Mouse (Mus musculus) embryonic fibroblast, embryonic 13.5 days (primary cell): ENCODE results near the gene Pgm2l1. TPM values are rescaled to one million over a fixed set of nuclear protein-coding genes. Genes with fewer than 3 reads are reported as not detected.

Experiments used
- H3K27ac ChIP-seq: 2 replicates; pipeline ENCODE4 v1.5.1; 2012; ENCODE audit warnings: low read length, control low read depth, inconsistent platforms; ENCODE audit not compliant: insufficient read depth
- H3K4me1 ChIP-seq: 2 replicates; pipeline ENCODE4 v1.6.1; 2011; ENCODE audit warnings: low read length; ENCODE audit not compliant: control insufficient read depth, insufficient read depth
- H3K4me3 ChIP-seq: 2 replicates; pipeline ENCODE4 v1.5.1; 2011; ENCODE audit warnings: mild to moderate bottlenecking, control low read depth, low read length; ENCODE audit not compliant: insufficient read depth
- CTCF ChIP-seq: IDR thresholded peaks from 2 replicates; pipeline ENCODE4 v1.5.1; 2011; ENCODE audit warnings: mild to moderate bottlenecking, control low read depth, low read length, moderate library complexity, borderline replicate concordance; ENCODE audit not compliant: insufficient read depth
- POLR2A ChIP-seq: IDR thresholded peaks from 2 replicates; pipeline ENCODE4 v1.6.1; 2011; ENCODE audit warnings: low read depth, mild to moderate bottlenecking, control low read depth, low read length, moderate library complexity
- polyA plus RNA-seq: library from polyadenylated mRNA; stranded (reverse); fragments of >200 nt; gene quantifications from 2 replicates; pipeline ENCODE4 v1.2.4, GENCODE M21; 2011; ENCODE audit warnings: low read depth; ENCODE audit not compliant: missing spikeins, insufficient read length

Pgm2l1 gene
- polyA plus RNA-seq, 1 experiment = 8.6 TPM

DNA sequence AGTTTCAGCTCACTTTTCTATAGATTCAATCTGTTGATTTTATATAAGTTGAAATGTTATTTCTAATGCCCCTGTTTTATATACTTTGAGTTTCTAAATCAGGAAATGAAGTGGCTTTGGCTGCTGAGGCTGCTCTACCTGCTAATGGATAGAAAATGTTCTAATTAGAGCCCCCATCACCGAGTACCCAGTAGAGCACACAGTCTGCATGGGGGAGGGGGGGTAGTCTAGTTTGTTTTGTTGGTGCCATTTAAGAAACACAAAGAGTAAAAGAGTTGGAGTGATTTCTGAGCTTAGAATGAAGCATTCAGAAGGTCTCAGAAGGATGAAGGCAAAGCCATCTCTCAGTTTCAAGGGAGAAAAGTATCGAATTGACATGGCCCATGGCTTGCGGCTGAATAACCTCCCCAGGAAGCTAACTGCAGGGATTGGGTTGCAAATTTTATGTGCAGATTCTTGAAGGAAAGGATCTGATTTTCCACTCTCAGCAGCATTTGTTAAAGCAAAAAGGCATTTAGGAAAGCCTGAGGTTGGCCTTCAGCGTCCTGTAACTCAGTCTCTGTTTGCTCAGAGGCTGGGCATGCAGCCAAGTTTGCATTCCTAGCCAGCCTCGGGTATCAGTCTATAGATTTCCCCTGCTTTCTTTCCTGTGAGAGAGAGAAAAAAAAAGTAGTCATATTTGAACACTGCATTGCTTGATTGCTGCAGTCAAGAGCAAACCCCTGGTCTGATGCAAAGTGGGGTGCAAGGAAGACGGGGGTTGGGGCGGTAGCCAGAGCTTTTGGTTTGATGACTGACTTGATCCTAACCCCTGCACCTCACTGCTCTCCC lies 60.8 kb downstream of the Pgm2l1 start:
- no peak for TF ChIP-seq CTCF
- TF ChIP-seq POLR2A = no peak; the same call in 1 of the 2 replicates
- Histone ChIP-seq H3K4me1 (peaks cover 14% of the 10 kb centered on the region), H3K27ac (peak overlapping the region; percentile 99), H3K4me3 (0 out of 2 replicates have a peak overlapping the region, but pooled peaks have one; percentile 0)

DNA sequence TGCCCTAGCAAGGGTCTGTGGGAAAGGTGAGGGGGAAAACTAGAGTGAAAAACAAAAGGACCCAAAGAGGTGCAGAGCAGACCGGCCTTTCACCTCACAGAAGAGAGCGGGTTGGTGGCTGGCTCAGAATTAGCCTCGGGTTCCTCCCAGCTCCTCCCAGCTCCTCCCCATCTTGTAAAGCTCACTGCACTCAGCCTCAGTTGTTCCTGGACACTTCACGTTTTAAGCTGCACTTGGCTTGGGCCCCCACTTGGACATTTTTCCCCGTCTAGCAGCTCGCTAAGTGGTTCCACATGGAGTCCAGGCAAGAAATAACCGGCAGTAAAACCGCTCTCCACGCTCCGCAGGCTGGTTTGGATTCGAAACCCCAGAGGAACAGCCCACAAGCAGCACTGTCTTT lies 61.4 kb downstream of the Pgm2l1 start:
- no peak for TF ChIP-seq CTCF
- TF ChIP-seq POLR2A = peak; percentile 68
- Histone ChIP-seq H3K4me1 (peaks cover 14% of the 10 kb centered on the region), H3K27ac (peak overlapping the region; percentile 99), H3K4me3 (0 out of 2 replicates have a peak overlapping the region, but pooled peaks have one; percentile 0)

DNA sequence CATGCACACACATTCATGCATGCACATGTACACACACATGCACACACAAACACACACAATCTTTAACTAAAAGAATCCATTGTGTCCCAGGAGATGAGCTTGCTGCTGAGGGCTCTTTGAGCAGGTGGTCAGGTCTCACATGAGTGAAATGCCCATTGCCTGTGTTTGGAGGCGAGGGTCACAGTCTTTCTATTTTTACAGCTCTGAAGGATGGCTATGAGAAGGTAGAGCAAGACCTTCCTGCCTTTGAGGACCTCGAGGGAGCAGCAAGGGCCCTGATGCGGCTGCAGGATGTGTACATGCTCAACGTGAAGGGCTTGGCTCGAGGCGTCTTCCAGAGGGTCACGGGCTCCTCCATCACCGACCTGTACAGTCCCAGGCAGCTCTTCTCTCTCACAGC lies 66.4 kb downstream of the Pgm2l1 start:
- Histone ChIP-seq H3K27ac (no peak overlapping the region), H3K4me1 (peaks cover 4% of the 10 kb centered on the region), H3K4me3 (no peak overlapping the region)
- TF ChIP-seq CTCF (no peak), POLR2A (no peak)

DNA sequence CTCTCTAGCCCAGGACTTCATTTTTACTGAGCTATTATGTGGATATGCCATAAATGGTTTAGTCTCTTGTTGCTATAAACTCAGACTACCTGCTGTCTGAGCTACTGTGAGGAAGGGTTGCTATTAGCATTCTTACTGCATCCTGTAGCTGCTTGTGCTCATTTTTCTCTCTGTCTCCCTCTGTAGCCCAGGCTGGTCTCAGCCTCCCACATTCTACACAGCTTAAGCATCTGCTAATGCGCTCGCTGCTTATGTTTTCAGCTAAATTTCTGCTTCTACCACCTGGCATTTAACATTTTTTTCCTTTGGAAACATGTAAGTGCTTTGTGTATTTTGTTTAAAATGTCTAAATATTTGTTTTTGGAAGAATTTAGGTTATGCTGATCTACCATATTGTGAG lies 68.6 kb downstream of the Pgm2l1 start:
- Histone ChIP-seq H3K4me1 (0 out of 2 replicates have a peak, but pooled peaks cover 5% of the 10 kb centered on the region), H3K27ac (no peak overlapping the region), H3K4me3 (no peak overlapping the region)
- TF ChIP-seq POLR2A (no peak), CTCF (no peak)

DNA sequence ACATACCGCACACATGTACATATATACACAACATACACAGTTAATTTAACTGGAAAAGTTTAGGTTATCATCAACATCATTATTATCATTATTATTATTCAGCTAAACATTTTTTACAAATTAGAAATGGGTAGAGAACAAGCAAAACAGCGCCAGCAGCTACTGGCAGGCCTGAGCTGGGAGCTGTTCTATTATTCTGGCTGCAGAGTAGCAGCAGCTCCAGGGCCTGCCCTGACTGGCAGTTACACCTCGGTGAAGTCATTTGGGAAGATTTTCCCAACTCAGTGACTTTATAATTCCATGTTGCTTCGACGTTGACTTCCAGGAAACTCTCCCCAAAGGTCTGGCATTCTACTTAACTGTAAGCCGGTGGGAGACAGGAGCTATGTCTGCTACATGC lies 69.5 kb downstream of the Pgm2l1 start:
- H3K27ac ChIP-seq = no peak overlapping the region
- no peak overlapping the region for H3K4me3 ChIP-seq
- H3K4me1 ChIP-seq = 0 out of 2 replicates have a peak, but pooled peaks cover 7% of the 10 kb centered on the region
- TF ChIP-seq CTCF (no peak), POLR2A (no peak)

DNA sequence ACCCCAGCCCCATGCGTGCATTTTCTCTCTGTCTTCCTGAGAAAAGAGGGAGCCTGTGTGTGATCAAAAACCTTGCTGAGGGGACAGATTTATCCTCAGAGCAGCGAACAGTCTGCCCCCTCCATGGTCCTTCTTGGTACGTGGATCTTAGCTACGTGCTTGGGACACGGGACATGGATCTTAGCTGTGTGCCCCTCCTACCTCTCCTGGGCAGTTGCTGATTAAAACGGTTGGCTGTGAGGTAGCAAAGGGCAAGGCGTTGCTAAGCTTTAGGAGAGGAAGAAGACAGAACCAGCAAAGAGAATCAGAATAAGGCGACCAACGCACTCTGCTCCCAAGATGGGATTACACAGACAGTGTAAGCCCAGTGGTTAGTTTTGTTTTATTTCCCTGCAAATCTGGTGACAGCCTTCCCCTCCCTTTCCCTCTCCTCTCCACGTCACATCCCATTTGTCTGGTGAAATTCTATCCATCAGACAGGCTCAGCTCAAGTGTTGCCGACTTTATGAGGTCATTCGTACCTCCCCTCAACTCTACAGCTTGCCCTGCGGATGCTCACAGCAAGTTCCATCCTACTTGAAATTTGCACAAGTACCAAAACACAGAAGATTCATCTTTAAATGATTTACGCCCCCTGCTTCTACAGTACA lies 71.8 kb downstream of the Pgm2l1 start:
- Histone ChIP-seq H3K4me3 (no peak overlapping the region), H3K27ac (peak overlapping the region; percentile 5), H3K4me1 (peaks cover 20% of the 10 kb centered on the region)
- TF ChIP-seq POLR2A = no peak
- TF ChIP-seq CTCF = no peak

DNA sequence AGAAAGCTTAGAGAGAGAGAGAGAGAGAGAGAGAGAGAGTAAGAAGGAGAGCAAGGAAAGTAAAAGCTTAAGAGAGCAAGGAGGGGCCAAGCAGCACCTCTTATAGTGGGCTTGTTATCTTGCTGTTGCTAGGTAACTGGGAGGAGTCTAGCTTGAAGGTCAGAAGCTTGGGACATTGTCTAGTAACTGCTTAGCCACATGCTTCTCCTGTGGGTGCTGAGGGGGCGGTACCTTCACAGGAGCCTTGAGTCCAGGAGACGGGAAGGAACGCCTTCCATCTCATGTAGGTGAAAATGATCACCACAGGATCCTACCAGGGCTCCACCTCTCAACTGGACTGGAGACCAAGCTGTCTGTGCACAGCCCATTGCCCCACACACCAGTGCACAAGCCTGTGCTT lies 74.2 kb downstream of the Pgm2l1 start:
- H3K4me1 ChIP-seq = peaks cover 20% of the 10 kb centered on the region
- no peak for TF ChIP-seq POLR2A
- no peak for TF ChIP-seq CTCF
- peak overlapping the region; percentile 81 for H3K27ac ChIP-seq
- H3K4me3 ChIP-seq = no peak overlapping the region

DNA sequence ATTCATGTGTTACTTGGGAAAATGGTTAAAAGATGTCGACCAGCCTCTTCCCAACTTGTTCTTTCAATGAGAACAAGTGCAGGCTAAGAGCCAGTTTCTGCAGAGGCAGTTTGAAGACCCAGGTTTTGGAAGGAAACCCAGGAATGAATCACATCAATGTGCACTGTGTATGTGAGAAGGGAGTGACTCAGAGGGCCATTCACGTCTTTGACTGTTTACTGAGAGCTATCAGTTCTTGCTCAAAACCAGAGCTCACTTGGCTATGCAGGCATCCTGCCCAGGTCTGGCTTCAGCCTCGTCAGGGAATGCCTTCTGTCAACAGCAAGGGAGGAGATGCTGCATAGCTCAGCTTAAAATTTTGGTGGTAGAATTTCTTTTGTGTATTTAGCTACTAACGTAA lies 75.1 kb downstream of the Pgm2l1 start:
- no peak overlapping the region for H3K4me3 ChIP-seq
- no peak for TF ChIP-seq CTCF
- TF ChIP-seq POLR2A = no peak
- peak overlapping the region; percentile 81 for H3K27ac ChIP-seq
- peaks cover 21% of the 10 kb centered on the region for H3K4me1 ChIP-seq

DNA sequence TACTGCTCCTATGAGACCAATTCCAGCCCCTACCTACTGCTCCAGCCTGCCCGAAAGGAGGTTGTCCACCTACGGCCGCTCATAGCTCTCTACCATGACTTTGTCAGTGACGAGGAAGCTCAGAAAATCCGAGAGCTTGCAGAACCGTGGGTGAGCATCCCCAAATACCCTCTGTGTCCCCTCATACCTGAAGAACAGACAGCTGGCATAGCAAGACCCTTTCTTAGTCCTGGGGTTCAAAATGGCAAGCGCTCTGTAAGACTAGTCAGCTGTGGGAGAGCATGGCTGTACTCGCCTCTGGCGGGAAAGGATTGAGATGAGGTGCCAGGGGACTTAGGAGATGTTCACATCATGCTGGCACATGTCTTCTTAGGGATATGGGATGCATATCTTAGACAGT lies 78.7 kb downstream of the Pgm2l1 start:
- TF ChIP-seq POLR2A (no peak), CTCF (no peak)
- H3K4me1 ChIP-seq = peaks cover 35% of the 10 kb centered on the region
- no peak overlapping the region for H3K27ac ChIP-seq
- H3K4me3 ChIP-seq = no peak overlapping the region
